Mouse (Mus musculus): ENCODE data around the gene Cd300lb. TPM values are rescaled to one million over a fixed set of nuclear protein-coding genes. Genes with fewer than 3 reads are reported as not detected.

The Cd300lb gene
- 3.8 TPM for polyA plus RNA-seq (2014; fragmentation: Illumina TruSeq; extraction: RNeasy Lipid Tissue Mini Kit (QIAGEN cat#74804); ENCODE audit: insufficient read depth, low read depth, low replicate concordance)

DNA sequence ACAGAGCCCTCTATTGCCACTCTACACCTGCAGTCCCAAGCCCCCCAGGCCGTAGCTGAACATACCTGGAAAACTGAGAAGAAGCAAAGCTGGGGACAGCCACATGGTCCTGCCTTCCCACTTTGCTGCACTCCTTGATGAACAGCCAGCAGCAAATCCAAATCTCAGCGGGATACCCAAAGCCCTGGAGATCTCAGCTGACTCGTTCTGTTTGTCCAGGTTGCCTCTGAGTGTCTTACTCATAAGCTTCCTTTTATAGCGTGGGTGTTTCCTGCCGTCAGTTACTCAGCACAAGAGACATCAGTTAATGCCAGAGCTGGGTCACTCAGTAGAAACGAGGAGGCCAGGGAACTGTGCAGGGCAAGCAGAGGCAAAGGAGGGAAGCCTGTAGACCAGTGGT, at the start of gene Cd300lb:
TSS of gene Cd300lb (minus strand) at position 243 of the 400 bp plus-strand sequence.

DNA sequence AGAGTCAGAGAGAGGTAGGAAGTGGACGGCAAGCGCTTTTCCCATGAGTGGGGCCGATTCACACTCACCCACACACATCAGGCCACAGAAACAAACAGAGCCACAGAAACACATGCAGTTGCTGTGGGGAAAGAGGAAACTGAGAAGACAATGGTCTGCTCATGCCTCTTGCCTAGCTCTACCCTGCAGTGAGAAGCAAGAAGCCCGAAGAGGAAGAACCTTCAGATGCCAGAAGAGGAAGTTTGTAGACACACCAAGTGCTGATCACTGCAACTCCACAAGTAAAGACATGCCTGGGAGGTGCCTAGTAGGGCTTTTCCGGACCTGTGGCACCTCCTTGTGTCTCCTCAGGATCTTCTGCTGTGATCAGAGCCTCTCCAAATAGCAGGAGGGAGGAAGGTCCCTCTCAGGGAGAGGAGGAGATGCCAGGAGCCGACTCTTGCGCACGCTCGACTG, 34.6 kb upstream of the Cd300lb start, which contains the start of gene Cd300c:
TSS of gene Cd300c (minus strand) at position 406 of the 456 bp plus-strand sequence.

DNA sequence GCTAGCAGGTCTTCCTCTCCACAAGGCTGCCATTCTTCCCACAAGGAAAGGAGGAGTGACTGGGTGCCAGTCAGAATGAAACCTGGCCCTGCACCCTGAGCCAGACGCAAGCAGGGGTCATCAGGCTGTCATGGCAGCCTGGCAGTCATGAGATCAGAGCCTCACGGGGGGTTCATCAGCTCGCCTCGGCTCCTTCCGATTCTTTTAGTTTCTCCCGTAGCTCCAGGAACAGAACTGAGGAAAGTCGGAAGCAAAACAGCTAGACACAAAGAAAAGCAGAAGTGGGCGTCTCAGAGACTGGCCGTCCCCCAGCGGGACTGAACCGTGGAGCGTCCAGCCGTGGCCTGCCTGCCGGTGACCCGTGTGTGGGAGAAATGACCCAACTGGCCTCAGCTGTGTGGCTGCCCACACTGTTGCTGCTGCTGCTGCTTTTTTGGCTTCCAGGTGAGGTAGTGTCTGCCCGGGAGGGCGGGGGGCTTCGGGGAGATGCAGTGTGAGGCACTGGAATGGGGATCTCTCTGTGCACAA, 44.1 kb downstream of the Cd300lb start, which contains the start of gene Cd300a:
TSS of gene Cd300a (plus strand) at position 51 of the 528 bp plus-strand sequence.

Other genes with a start within 250 kb of the Cd300lb start
- gene Dnaic2, start 207.0 kb downstream of the Cd300lb start, polyA plus RNA-seq (2014; fragmentation: Illumina TruSeq; extraction: RNeasy Lipid Tissue Mini Kit (QIAGEN cat#74804); ENCODE audit: insufficient read depth, low read depth, low replicate concordance) = 7.5 TPM
- 7.8 TPM for gene Kif19a, start 169.0 kb downstream of the Cd300lb start, polyA plus RNA-seq (2014; fragmentation: Illumina TruSeq; extraction: RNeasy Lipid Tissue Mini Kit (QIAGEN cat#74804); ENCODE audit: insufficient read depth, low read depth, low replicate concordance)
- gene Btbd17, start 138.4 kb downstream of the Cd300lb start, polyA plus RNA-seq (2014; fragmentation: Illumina TruSeq; extraction: RNeasy Lipid Tissue Mini Kit (QIAGEN cat#74804); ENCODE audit: insufficient read depth, low read depth, low replicate concordance) = 0.33 TPM
- gene Gpr142, start 135.5 kb downstream of the Cd300lb start, polyA plus RNA-seq (2014; fragmentation: Illumina TruSeq; extraction: RNeasy Lipid Tissue Mini Kit (QIAGEN cat#74804); ENCODE audit: insufficient read depth, low read depth, low replicate concordance) = not detected
- 5.0 TPM for gene Gprc5c, start 83.2 kb downstream of the Cd300lb start, polyA plus RNA-seq (2014; fragmentation: Illumina TruSeq; extraction: RNeasy Lipid Tissue Mini Kit (QIAGEN cat#74804); ENCODE audit: insufficient read depth, low read depth, low replicate concordance)
- 5.6 TPM for gene Cd300a, start 44.3 kb downstream of the Cd300lb start, polyA plus RNA-seq (2014; fragmentation: Illumina TruSeq; extraction: RNeasy Lipid Tissue Mini Kit (QIAGEN cat#74804); ENCODE audit: insufficient read depth, low read depth, low replicate concordance)
- gene Cd300c, start 34.8 kb upstream of the Cd300lb start, polyA plus RNA-seq (2014; fragmentation: Illumina TruSeq; extraction: RNeasy Lipid Tissue Mini Kit (QIAGEN cat#74804); ENCODE audit: insufficient read depth, low read depth, low replicate concordance) = 1.2 TPM
- 4.7 TPM for gene Cd300ld, start 55.5 kb upstream of the Cd300lb start, polyA plus RNA-seq (2014; fragmentation: Illumina TruSeq; extraction: RNeasy Lipid Tissue Mini Kit (QIAGEN cat#74804); ENCODE audit: insufficient read depth, low read depth, low replicate concordance)
- 24.2 TPM for gene Cd300c2, start 67.5 kb upstream of the Cd300lb start, polyA plus RNA-seq (2014; fragmentation: Illumina TruSeq; extraction: RNeasy Lipid Tissue Mini Kit (QIAGEN cat#74804); ENCODE audit: insufficient read depth, low read depth, low replicate concordance)
- not detected for gene Cd300ld2, start 81.8 kb upstream of the Cd300lb start, polyA plus RNA-seq (2014; fragmentation: Illumina TruSeq; extraction: RNeasy Lipid Tissue Mini Kit (QIAGEN cat#74804); ENCODE audit: insufficient read depth, low read depth, low replicate concordance)
- not detected for gene Cd300ld4, start 92.6 kb upstream of the Cd300lb start, polyA plus RNA-seq (2014; fragmentation: Illumina TruSeq; extraction: RNeasy Lipid Tissue Mini Kit (QIAGEN cat#74804); ENCODE audit: insufficient read depth, low read depth, low replicate concordance)
- 0.79 TPM for gene Cd300ld5, start 103.4 kb upstream of the Cd300lb start, polyA plus RNA-seq (2014; fragmentation: Illumina TruSeq; extraction: RNeasy Lipid Tissue Mini Kit (QIAGEN cat#74804); ENCODE audit: insufficient read depth, low read depth, low replicate concordance)
- gene Cd300ld3, start 114.0 kb upstream of the Cd300lb start, polyA plus RNA-seq (2014; fragmentation: Illumina TruSeq; extraction: RNeasy Lipid Tissue Mini Kit (QIAGEN cat#74804); ENCODE audit: insufficient read depth, low read depth, low replicate concordance) = 2.4 TPM
- gene Cd300e, start 127.8 kb upstream of the Cd300lb start, polyA plus RNA-seq (2014; fragmentation: Illumina TruSeq; extraction: RNeasy Lipid Tissue Mini Kit (QIAGEN cat#74804); ENCODE audit: insufficient read depth, low read depth, low replicate concordance) = 1.3 TPM
- gene Rab37, start 157.0 kb upstream of the Cd300lb start, polyA plus RNA-seq (2014; fragmentation: Illumina TruSeq; extraction: RNeasy Lipid Tissue Mini Kit (QIAGEN cat#74804); ENCODE audit: insufficient read depth, low read depth, low replicate concordance) = 1.1 TPM
- 6.7 TPM for gene Cd300lf, start 199.6 kb upstream of the Cd300lb start, polyA plus RNA-seq (2014; fragmentation: Illumina TruSeq; extraction: RNeasy Lipid Tissue Mini Kit (QIAGEN cat#74804); ENCODE audit: insufficient read depth, low read depth, low replicate concordance)
- 44.9 TPM for gene Slc9a3r1, start 229.0 kb upstream of the Cd300lb start, polyA plus RNA-seq (2014; fragmentation: Illumina TruSeq; extraction: RNeasy Lipid Tissue Mini Kit (QIAGEN cat#74804); ENCODE audit: insufficient read depth, low read depth, low replicate concordance)